Mouse (Mus musculus): ENCODE measurements around the gene Hipk1.

Gene Hipk1

GRCm38 (mm10) chr3:103715762-103716693, 75.3 kb downstream of the Hipk1 start:
- DNase-seq (ENCODE audit: low read depth, low spot score): no peak

GRCm38 (mm10) chr3:103714942-103715341, 76.4 kb downstream of the Hipk1 start:
- no peak for DNase-seq (ENCODE audit: low read depth, low spot score)

DNA sequence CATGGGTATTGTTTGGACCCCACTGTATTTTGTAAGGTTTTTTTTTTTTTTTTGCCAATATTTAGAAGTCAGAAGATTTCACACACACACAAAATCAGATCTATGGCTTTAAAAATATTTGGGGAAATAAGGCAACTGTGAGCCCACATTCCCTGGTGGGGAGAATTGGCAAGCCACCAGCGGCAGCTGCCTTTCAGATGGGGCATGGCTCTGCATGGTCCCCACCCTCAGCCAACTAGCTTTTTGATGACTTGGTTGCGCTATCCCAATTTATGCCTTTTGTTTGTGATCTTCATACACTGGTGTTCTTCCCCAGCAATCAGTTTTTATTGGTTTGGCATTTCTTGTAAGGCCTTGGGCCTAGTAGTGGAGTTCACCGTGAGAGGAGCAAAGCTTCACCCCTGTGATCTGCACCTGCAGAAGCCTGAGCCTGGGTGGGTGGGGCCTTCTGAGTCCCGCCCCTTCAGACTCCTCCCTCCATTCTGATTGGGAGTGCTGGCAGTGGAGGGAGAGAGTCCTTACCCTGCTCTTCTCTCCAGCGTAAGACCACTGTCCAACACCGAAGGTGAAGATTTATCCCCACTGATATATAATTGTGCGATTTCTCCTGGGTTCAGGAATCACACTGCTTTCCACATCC, 77.0 kb downstream of the Hipk1 start:
- DNase-seq (ENCODE audit: low read depth, low spot score): no peak

- no peak for DNase-seq (ENCODE audit: low read depth, low spot score)
Measured at GRCm38 (mm10) chr3:103712196-103712595, 79.2 kb downstream of the Hipk1 start.

DNA sequence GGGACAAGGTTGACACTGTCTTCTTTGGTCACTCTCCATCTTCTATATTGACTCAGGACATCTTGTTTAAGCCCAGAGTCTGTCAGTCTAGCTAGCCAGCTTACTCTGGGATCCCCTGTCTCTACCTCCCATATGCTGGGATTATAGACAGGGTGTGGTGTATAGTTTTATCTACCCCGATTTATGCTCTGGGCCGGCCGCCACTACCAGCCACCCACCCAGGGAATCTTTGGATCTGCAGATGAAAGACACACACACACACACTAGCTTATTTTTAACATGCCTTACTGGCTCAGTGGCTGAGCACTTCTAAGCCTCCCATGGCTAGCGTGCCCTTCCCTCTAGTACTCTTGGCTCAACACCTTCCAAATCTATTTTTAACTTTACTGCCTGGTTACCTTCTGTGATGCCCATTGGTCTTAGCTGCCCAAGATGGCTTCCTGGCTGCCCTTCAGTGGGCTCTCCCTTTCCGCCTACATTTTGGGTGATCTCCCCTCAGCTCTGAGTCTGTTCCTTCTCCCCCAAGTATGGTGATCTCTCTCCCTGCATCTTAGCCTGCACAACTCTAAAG, 81.8 kb downstream of the Hipk1 start:
- no peak for DNase-seq (ENCODE audit: low read depth, low spot score)

GRCm38 (mm10) chr3:103705426-103705825, 85.9 kb downstream of the Hipk1 start:
- DNase-seq (ENCODE audit: low read depth, low spot score): no peak

GRCm38 (mm10) chr3:103704661-103705060, 86.7 kb downstream of the Hipk1 start:
- no peak for DNase-seq (ENCODE audit: low read depth, low spot score)

DNA sequence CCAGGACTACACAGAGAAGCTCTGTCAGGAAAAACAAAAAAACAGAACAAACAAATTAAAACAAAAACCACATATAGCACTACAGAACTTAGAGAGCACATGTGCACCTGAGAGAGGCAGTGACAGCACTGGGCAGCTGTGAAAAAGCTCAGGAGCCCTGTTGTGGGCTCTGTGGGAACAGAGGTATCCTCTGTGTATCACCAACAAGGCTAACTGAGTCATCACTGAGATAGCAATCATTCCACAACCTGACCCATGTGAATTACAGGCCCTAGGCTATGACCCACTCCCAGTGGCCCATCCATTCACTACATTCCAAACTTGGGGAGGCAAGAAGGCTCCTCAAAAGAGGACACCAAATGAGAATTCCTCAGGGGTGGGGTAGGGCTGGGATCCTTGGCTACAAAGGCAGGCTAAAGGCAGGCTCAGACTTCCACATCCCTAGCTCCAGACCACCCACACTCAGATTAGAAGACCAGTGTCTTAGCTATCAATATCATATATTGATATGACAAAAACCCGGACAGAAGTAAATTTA, 94.9 kb downstream of the Hipk1 start:
- DNase-seq (ENCODE audit: low read depth, low spot score): no peak

GRCm38 (mm10) chr3:103695556-103695955, 95.8 kb downstream of the Hipk1 start:
- DNase-seq (ENCODE audit: low read depth, low spot score): no peak

DNA sequence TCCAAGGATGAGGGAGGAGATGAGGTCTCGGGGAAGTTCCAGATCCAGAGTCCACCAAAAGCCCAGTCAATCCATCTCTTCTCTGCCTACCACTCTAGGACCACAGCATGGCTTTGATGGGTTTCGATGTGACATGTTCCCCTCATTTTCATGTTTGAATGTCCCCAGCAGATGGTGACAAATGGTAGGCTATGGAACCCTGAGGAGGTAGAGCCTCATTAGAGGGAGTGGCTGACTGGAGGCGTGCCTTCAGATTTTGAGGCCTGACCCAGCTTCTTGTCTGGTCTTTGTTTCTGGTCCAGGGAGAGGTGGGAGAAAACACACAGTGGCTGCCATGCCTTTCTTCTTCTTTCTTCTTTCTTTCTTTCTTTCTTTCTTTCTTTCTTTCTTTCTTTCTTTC, 100.9 kb downstream of the Hipk1 start:
- peak; percentile 26 for DNase-seq (ENCODE audit: low read depth, low spot score)

Measured in A20 (cell line).